ENCODE assay signal across 9 mouse cellular contexts in the genomic region with DNA sequence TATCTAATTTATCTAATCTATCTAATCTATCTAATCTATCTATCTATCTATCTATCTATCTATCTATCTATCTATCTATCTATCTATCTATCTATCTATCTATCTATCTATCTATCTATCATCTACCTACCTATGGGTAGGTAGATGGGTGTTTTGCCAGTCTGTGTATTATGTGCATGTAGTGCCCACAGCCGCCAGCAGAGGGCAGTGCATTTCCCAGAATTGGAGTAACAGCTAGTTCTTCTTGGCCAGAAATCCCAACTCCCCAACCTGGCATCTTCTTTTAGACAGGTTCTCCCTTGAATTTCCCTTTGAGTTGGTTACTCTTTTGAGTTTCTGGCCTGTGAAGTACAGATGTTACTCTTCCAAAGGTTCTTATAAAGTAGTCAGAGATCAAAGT.
A peak's percentile ranks its signal among the peaks of the same experiment; 100 is the strongest.
DNase-seq lines count a peak whose midpoint lies in the region; ATAC-seq and TF ChIP-seq lines count a peak whose summit lies in the region.
"Had no signal": no experiment of that assay in that cellular context is flagged by ENCODE, and none has a peak within 500 bp of the region (broad histone marks: within the 10 kb centered on the region; RNA-seq: fewer than 3 reads in every experiment).

No protein-coding gene starts in this region.

- no peak for TF ChIP-seq EP300 in stomach, postnatal 0 days (optimal IDR thresholded peaks at IDR 0.05)

- H3K9me3 ChIP-seq in forebrain, embryonic 14.5 days (replicated peaks; ENCODE audit: control insufficient read depth, low read length) = no peaks in the 10 kb centered on the region
- no peaks in the 10 kb centered on the region for H3K9me3 ChIP-seq in forebrain, embryonic 15.5 days
- H3K9me3 ChIP-seq in stomach, postnatal 0 days (ENCODE audit: control insufficient read depth, low read length) = no peaks in the 10 kb centered on the region

- no peaks in the 10 kb centered on the region for H3K36me3 ChIP-seq in forebrain, embryonic 14.5 days (ENCODE audit: control insufficient read depth, insufficient read depth, low read length)
- no peaks in the 10 kb centered on the region for H3K36me3 ChIP-seq in forebrain, embryonic 15.5 days
- H3K36me3 ChIP-seq in stomach, postnatal 0 days (ENCODE audit: control insufficient read depth, insufficient read depth, low read length) = no peaks in the 10 kb centered on the region

- no peak overlapping the region for H3K9ac ChIP-seq in forebrain, embryonic 14.5 days (ENCODE audit: low read length)
- H3K9ac ChIP-seq in forebrain, embryonic 15.5 days (replicated peaks) = no peak overlapping the region
- no peak overlapping the region for H3K9ac ChIP-seq in stomach, postnatal 0 days (ENCODE audit: low read length)

- no peak overlapping the region for H3K4me2 ChIP-seq in forebrain, embryonic 14.5 days (ENCODE audit: low read length)
- H3K4me2 ChIP-seq in forebrain, embryonic 15.5 days (replicated peaks) = no peak overlapping the region
- H3K4me2 ChIP-seq in stomach, postnatal 0 days (replicated peaks; ENCODE audit: low read depth) = no peak overlapping the region

- H3K4me1 ChIP-seq in forebrain, embryonic 14.5 days (ENCODE audit: control insufficient read depth, insufficient read depth, low read length) = no peaks in the 10 kb centered on the region
- no peaks in the 10 kb centered on the region for H3K4me1 ChIP-seq in forebrain, embryonic 15.5 days
- no peaks in the 10 kb centered on the region for H3K4me1 ChIP-seq in stomach, postnatal 0 days (replicated peaks; ENCODE audit: control insufficient read depth, insufficient read depth)

- peak; percentile 74; the same call in 1 of the 2 replicates for TF ChIP-seq CTCF in brain, embryonic 14.5 days (IDR thresholded peaks at IDR 0.05; ENCODE audit: borderline replicate concordance, extremely low read depth, insufficient read depth, insufficient read length)
- TF ChIP-seq CTCF in stomach, postnatal 0 days (IDR thresholded peaks at IDR 0.05; ENCODE audit: low read depth) = peak; percentile 81

- H3K27ac ChIP-seq in forebrain, embryonic 14.5 days (ENCODE audit: low read depth, low read length) = no peak overlapping the region
- H3K27ac ChIP-seq in forebrain, embryonic 15.5 days (replicated peaks) = no peak overlapping the region
- no peak overlapping the region for H3K27ac ChIP-seq in stomach, postnatal 0 days (replicated peaks)

- no peak overlapping the region for H3K4me3 ChIP-seq in forebrain, embryonic 14.5 days (ENCODE audit: low read depth, low read length)
- H3K4me3 ChIP-seq in forebrain, embryonic 15.5 days = no peak overlapping the region
- H3K4me3 ChIP-seq in stomach, postnatal 0 days (ENCODE audit: low read depth, low read length) = no peak overlapping the region
- H3K4me3 ChIP-seq: myocyte had no signal

- H3K27me3 ChIP-seq in forebrain, embryonic 14.5 days (replicated peaks; ENCODE audit: control insufficient read depth, insufficient read depth, low read length) = no peaks in the 10 kb centered on the region
- H3K27me3 ChIP-seq in forebrain, embryonic 15.5 days = no peaks in the 10 kb centered on the region
- no peaks in the 10 kb centered on the region for H3K27me3 ChIP-seq in stomach, postnatal 0 days (ENCODE audit: control insufficient read depth, insufficient read depth, low read length)

- 0% methylated on average over 1 of the region's 1 CpGs for WGBS in forebrain, embryonic 14.5 days
- 0% methylated on average over 1 of the region's 1 CpGs for WGBS in forebrain, embryonic 15.5 days
- WGBS in stomach, postnatal 0 days = 0% methylated on average over 1 of the region's 1 CpGs

- TF ChIP-seq POLR2A in brain, embryonic 14.5 days (IDR thresholded peaks at IDR 0.05; ENCODE audit: borderline replicate concordance, extremely low read depth, insufficient read depth, insufficient read length, poor library complexity, severe bottlenecking) = no peak

- DNase-seq in forebrain, embryonic 14.5 days (ENCODE audit: low spot score) = peak; percentile 60
- peak; percentile 22 to 44 for DNase-seq in CD8-positive naive resting alpha-beta T cell, adult 2 months (ENCODE audit: low read depth in 2 of 2, low spot score in 2 of 2)
- DNase-seq in brain, embryonic 14.5 days (ENCODE audit: low read depth) = peak; percentile 63
- DNase-seq in frontal cortex, postnatal 25 days (ENCODE audit: low spot score in 2 of 2) = peak; percentile 63 to 64
- DNase-seq in layer of hippocampus, postnatal 10 days (ENCODE audit: low spot score in 2 of 2) = peak; percentile 78 to 79
- peak; percentile 59 for DNase-seq in stomach, postnatal 0 days (ENCODE audit: low spot score)

- no peak for ATAC-seq in forebrain, embryonic 14.5 days
- ATAC-seq in forebrain, embryonic 15.5 days (replicated peaks) = no peak
- ATAC-seq in megakaryocyte, adult 5-6 weeks (ENCODE audit: poor library complexity, severe bottlenecking) = peak; percentile 77
- no peak for ATAC-seq in stomach, postnatal 0 days (ENCODE audit: low FRiP score, low TSS enrichment)
